Mouse (Mus musculus) ES-E14 (cell line): ENCODE data around the gene Cxcl13. TPM values are rescaled to one million over a fixed set of nuclear protein-coding genes. Genes with fewer than 3 reads are reported as not detected.

Experiments used
- DNase-seq: peaks from one replicate; pipeline ENCODE4 v3.0.0-alpha.2; 2013; ENCODE audit warnings: low read depth, low spot score
- H3K27ac ChIP-seq: 2 replicates; pipeline ENCODE4 v1.5.1; 2012; ENCODE audit warnings: low read depth, mild to moderate bottlenecking, low read length, moderate library complexity, mixed read lengths; ENCODE audit not compliant: poor library complexity, insufficient read depth, severe bottlenecking
- H3K36me3 ChIP-seq: 2 replicates; pipeline ENCODE4 v1.6.1; 2012; ENCODE audit warnings: mild to moderate bottlenecking, low read length, moderate library complexity, mixed read lengths; ENCODE audit not compliant: control insufficient read depth, poor library complexity, insufficient read depth, severe bottlenecking
- H3K4me1 ChIP-seq, 2 experiments: fragments of 150-350 bp in 1 of 2; sonication (generic) in 1 of 2; 2 replicates each; pipeline ENCODE4 v1.6.1; 2012; ENCODE audit warnings: low read length in 2 of 2, mild to moderate bottlenecking in 1 of 2, mixed read lengths in 1 of 2; ENCODE audit not compliant: control insufficient read depth in 2 of 2, insufficient read depth in 2 of 2, poor library complexity in 1 of 2
- H3K4me3 ChIP-seq, 2 experiments: fragments of 150-350 bp in 1 of 2; sonication (generic) in 1 of 2; 2 replicates each; pipeline ENCODE4 v1.5.1; 2012; ENCODE audit warnings: low read length in 2 of 2, low read depth in 1 of 2, mild to moderate bottlenecking in 1 of 2, mixed read lengths in 1 of 2; ENCODE audit not compliant: insufficient read depth in 1 of 2, poor library complexity in 1 of 2, severe bottlenecking in 1 of 2
- H3K9ac ChIP-seq: 2 replicates; pipeline ENCODE4 v1.6.1; 2012; ENCODE audit warnings: low read depth, mild to moderate bottlenecking, low read length, mixed read lengths; ENCODE audit not compliant: poor library complexity, insufficient read depth, severe bottlenecking
- H3K9me3 ChIP-seq: fragments of 150-350 bp; sonication (generic); 2 replicates; pipeline ENCODE4 v1.6.1; 2012; ENCODE audit warnings: low read depth, mild to moderate bottlenecking, low read length; ENCODE audit not compliant: control insufficient read depth, insufficient read depth
- CHD2 ChIP-seq: IDR thresholded peaks from 2 replicates; pipeline ENCODE4 v1.6.1; 2014; ENCODE audit warnings: mild to moderate bottlenecking, low read depth, low read length, inconsistent platforms
- HCFC1 ChIP-seq: IDR thresholded peaks from 2 replicates; pipeline ENCODE4 v1.6.1; 2012; ENCODE audit warnings: low read length, inconsistent platforms, borderline replicate concordance; ENCODE audit not compliant: insufficient read depth
- MAFK ChIP-seq: IDR thresholded peaks from 2 replicates; pipeline ENCODE4 v1.6.1; 2014; ENCODE audit warnings: mild to moderate bottlenecking, low read depth, low read length, inconsistent platforms; ENCODE audit not compliant: insufficient read depth
- ZC3H11A ChIP-seq: IDR thresholded peaks from 2 replicates; pipeline ENCODE4 v1.6.1; 2012; ENCODE audit warnings: low read depth, mild to moderate bottlenecking, inconsistent platforms, low read length, borderline replicate concordance
- ZNF384 ChIP-seq: IDR thresholded peaks from 2 replicates; pipeline ENCODE4 v1.6.1; 2012; ENCODE audit warnings: low read depth, low read length, inconsistent platforms
- in situ Hi-C, 2 experiments: fragments of 600-800 bp; cut with MboI; formaldehyde crosslinking; loops; one replicate each; pipeline ENCODE4 v1.15.1; 2025; ENCODE audit warnings: low sequenced_read_pairs in 2 of 2, inconsistent platforms in 1 of 2; ENCODE audit not compliant: unreplicated experiment in 2 of 2
- total RNA-seq: library from RNA; depleted of rRNA; stranded (reverse); fragments of 300-350 nt; gene quantifications from 2 replicates; pipeline ENCODE4 v1.2.3, GENCODE M21; 2012; rRNA removed

Gene Cxcl13
- total RNA-seq, 1 experiment, result not detected

DNA sequence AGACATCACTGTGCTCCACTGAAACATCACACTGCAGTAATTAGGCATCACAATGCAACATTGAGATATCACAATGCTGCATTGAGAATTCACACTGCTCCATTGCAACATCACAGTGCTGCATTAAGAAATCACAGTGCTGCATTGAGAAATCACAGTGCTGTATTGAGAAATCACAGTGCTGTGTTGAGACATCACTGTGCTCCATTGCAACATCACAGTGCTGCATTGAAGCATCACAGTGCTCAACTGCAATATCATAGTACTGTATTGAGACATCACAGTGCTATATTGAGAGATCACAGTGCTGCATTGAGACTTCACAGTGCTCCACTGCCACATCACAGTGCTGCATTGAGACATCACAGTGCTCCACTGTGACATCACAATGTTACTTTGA, 46.6 kb downstream of the Cxcl13 start:
- H3K4me3 ChIP-seq, result no peak overlapping the region
- no peaks in the 10 kb centered on the region for H3K4me1 ChIP-seq
- no peaks in the 10 kb centered on the region for H3K9me3 ChIP-seq
- in situ Hi-C loops, result no loop called here
- no peak for DNase-seq
- no peaks in the 10 kb centered on the region for H3K36me3 ChIP-seq
- TF ChIP-seq CHD2 (no peak), HCFC1 (no peak), ZC3H11A (no peak), ZNF384 (no peak), MAFK (no peak)
- H3K9ac ChIP-seq, result no peak overlapping the region
- no peak overlapping the region for H3K27ac ChIP-seq

DNA sequence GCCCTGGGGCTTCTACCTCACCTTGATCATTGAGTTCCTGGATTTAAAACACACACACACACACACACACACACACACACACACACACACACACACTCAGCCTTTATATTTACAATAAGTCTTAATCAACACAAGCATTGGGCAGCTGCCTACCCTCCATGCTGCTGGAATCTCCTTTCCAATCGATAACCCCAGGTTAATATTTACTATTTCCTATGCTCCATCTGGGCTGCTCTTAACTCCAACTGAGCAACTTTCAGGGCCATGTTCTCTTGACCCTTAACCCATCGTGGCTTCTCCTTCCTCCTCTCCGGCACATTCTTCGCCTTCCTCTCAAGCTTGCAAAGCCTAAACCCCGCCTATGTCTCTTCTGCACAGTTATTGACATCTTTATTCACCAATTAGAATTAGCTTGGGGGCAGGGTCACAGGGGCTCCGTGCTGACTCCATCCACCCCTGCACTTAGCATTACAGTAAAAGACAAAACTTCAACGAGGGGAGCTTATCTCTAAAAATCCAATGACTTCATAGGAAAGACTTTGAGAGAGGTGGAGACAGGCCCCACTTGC, 51.6 kb downstream of the Cxcl13 start:
- DNase-seq, result no peak
- Histone ChIP-seq H3K9me3 (peaks cover 5% of the 10 kb centered on the region; the same call in 1 of the 2 replicates), H3K4me1 (no peaks in the 10 kb centered on the region), H3K36me3 (no peaks in the 10 kb centered on the region), H3K4me3 (no peak overlapping the region), H3K9ac (no peak overlapping the region), H3K27ac (no peak overlapping the region)
- TF ChIP-seq MAFK, result no peak
- TF ChIP-seq ZNF384, result no peak
- TF ChIP-seq HCFC1, result no peak
- TF ChIP-seq CHD2, result no peak
- TF ChIP-seq ZC3H11A, result no peak
- in situ Hi-C loops, result no loop called here

DNA sequence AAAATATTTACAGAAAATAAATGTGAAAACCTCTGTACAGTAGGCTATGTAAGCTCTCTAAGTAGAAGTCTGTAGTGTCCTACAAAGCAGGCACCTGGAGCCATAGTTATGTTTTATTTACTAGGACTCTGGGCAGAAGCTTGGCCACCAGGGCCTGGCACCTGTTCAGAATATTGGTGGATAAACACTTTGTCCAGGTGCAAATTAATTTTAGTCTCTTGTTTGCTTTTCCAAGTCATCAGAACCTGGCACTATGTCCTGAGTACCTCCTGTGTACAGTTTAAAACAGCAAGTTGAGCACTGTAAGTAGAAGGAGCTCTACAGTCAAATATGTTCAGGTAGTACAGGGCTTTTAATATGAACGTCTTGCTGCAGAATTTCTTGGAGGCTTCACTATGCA, 52.3 kb downstream of the Cxcl13 start:
- TF ChIP-seq MAFK, result no peak
- no peak for TF ChIP-seq CHD2
- TF ChIP-seq HCFC1, result no peak
- no peak for TF ChIP-seq ZC3H11A
- no peak for TF ChIP-seq ZNF384
- Histone ChIP-seq H3K9me3 (peaks cover 6% of the 10 kb centered on the region; the same call in 1 of the 2 replicates), H3K4me3 (no peak overlapping the region), H3K27ac (no peak overlapping the region), H3K4me1 (no peaks in the 10 kb centered on the region), H3K9ac (no peak overlapping the region), H3K36me3 (no peaks in the 10 kb centered on the region)
- in situ Hi-C loops, result no loop called here
- DNase-seq, result no peak

Other genes with a start within 250 kb of the Cxcl13 start
- gene Gm7978, start 220.8 kb upstream of the Cxcl13 start, total RNA-seq, result 1.0 and 1.3 TPM in 2 replicates
- 0.58 and 1.5 TPM in 2 replicates for gene Gm7982, start 214.9 kb upstream of the Cxcl13 start, total RNA-seq
- gene E330014E10Rik, start 181.0 kb upstream of the Cxcl13 start, total RNA-seq, result not detected in 2 replicates
- 8.4 TPM in 2 replicates for gene Cnot6l, start 207.2 kb downstream of the Cxcl13 start, total RNA-seq